Mouse (Mus musculus) T-helper 1 cell (primary cell): Measurements from ENCODE around the gene Olfr871.
"Not testable (repeated sequence)": the region's sequence is repeated elsewhere in the genome, so short reads cannot be mapped to it uniquely, and the experiment has no call there.

Experiments used
- in situ Hi-C: fragments of 300-600 bp; cut with MboI, MseI; formaldehyde crosslinking; loops from one replicate; pipeline ENCODE4 v1.15.1; 2025; ENCODE audit warnings: high pct_unique_total_duplicates

Gene Olfr871

DNA sequence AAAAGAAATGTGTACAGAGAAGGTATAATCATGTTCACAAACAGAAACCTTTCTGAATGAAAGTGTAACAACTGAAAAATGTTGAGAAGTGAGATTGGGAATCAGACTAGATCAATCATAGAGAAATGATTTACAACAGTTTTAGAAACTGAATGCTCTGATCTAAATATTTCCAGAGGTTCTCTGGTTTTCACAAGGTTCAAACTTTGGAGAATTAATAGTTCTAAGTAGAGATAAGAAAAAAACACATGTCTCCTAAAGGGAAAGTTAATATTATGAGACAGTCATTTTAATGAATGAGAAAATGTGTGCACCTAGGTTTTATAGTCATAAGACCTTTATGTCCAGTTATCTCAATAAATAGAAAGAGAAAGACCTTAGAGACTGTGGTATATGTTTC, at the start of gene Olfr871:
Gene Olfr871, plus strand, starts transcription at position 301 of the 400 bp plus-strand sequence.
- in situ Hi-C loops, result no loop called here

GRCm38 (mm10) chr9:20173957-20174356, 38.0 kb upstream of the Olfr871 start, which contains the start of gene Olfr870:
Gene Olfr870 (minus strand): TSS chr9:20174057.
- in situ Hi-C loops, result no loop called here

- in situ Hi-C loops, result no loop called here
Observed at GRCm38 (mm10) chr9:20179463-20179862, 32.5 kb upstream of the Olfr871 start.

DNA sequence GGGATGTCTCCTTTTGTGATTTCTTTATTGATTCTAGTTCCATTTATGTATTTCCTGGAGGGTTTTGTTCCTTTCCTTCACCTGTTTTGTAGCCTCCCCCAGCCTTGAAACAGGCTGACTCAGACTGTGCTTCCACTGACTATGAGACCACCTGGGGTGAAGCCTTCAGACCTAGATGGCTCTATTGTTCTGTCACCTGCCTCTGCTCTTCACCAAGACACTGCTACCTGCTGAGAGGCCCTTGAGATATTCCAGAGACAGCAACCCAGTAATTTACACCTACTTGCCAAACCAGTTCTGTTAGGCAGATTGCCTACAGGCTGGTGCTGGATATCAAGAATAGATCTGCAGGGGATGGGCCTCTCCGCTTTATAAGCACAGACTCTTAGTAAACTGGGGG, 9.9 kb upstream of the Olfr871 start:
- in situ Hi-C loops, result no loop called here

DNA sequence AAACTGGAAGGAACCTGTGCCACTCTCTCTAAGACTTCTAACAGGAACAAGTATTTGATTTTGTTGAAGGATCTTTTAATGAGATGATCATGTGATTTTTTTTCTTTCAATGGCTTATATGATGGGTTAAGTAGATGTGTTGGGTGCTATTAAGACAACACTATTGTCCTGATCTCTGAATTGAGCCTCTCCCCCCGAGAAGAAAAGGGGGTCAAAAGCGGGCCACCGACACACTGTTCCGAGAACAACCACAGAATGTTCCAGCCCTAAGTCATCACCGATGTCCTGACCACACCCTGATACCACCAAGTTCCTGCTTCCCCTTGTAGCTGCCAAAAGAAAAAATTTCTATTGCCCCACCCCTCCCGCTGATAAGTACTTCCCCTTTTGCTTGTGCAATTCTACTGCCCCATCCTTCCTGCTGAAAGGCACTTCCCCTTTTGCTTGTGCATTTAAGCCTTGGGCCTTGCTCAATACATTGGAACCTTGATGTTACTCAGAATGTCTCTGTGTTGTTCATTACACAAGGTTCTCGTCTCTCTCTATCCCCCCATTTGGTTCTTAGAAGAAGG, 8.5 kb upstream of the Olfr871 start:
- in situ Hi-C loops, result not testable (repeated sequence)

DNA sequence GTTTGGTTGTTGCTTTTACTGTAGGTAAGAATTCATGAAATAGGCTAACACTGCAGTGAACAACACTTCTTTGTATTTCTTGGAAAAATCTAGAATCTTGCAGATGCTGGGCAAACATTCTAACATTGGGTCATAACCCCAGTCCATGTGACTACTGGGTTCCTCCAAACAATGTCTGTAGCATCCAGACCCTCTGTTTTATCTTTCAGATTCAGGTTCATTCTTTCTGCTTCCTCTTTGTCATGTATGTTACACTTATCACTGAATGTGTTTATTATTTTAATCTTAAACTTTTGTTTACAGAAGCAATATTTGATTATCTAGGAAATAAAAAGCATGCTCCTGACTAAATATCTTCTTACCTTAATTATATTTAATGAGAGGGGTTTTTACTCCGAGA, 1.2 kb upstream of the Olfr871 start:
- in situ Hi-C loops, result no loop called here

- in situ Hi-C loops, result no loop called here
Observed at GRCm38 (mm10) chr9:20211477-20211876, 530 bp upstream of the Olfr871 start.

DNA sequence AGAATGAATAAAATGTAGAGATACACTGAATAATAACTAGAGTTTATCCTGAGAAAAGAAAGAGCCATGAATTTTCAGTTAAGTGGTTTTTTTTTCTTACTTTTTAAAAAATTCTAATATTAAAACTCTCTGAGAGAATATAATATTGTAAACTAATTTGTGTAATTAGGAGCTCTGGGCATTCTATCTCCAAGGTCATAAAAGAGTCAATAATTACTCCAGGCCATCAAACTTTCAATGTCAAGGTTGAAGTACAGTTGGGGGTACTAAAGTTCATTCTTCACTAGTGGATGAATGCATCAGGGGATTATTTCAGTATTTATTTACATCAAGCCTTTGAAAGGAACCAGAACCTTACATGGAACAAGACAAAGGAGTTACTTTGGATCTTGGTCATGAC, 24.8 kb downstream of the Olfr871 start, which contains the start of gene Olfr872:
Gene Olfr872, plus strand, starts transcription at position 301 of the 400 bp plus-strand sequence.
- in situ Hi-C loops, result no loop called here

DNA sequence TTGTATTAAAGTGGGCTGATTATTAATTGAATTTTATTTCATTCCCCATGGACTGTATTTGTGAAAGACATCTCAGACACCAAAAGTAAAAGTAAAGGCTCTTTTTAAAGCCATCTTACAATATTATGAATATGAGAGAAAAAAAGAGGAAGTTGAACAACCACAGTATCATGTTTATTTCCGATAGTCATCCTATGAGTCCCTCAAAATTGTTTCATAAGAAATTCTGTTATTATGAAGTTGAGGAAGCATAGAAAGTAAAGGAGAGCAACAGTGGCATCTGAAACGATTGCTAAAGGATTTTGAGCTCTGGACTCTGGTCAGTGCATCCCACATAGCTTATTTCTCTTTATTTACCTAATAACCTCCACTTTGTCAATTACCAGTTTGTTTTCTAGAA, 25.4 kb downstream of the Olfr871 start:
- in situ Hi-C loops, result no loop called here
